In the genomic region with DNA sequence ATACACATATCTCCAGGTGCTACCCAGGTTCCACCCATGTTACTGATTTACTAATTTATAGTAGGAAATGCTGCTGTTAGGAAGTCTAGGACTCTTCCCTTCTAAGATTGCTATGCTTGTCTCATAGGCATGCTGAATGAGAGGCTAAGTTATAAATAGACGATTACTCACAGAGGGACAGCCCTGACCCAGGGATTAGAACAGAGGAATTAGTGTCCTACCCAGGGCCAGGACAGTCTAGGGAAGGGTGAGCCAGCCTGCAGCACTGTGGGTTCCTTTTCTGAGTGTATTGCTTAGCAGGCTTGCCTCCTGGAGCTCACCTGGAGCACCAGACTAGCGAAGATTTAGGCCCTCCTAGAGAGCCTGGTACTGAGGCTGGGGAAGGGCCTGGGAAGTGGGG, we compare ENCODE assay signal across 13 mouse cellular contexts. TPM values are rescaled to one million over a fixed set of nuclear protein-coding genes. Genes with fewer than 3 reads are reported as not detected.
A peak's percentile ranks its signal among the peaks of the same experiment; 100 is the strongest.
DNase-seq lines count a peak whose midpoint lies in the region; ATAC-seq and TF ChIP-seq lines count a peak whose summit lies in the region.
"Had no signal": no experiment of that assay in that cellular context is flagged by ENCODE, and none has a peak within 500 bp of the region (broad histone marks: within the 10 kb centered on the region; RNA-seq: fewer than 3 reads in every experiment).

No protein-coding gene starts in this region.

- peaks cover 24% of the 10 kb centered on the region for H3K36me3 ChIP-seq in heart, embryonic 11.5 days (ENCODE audit: control insufficient read depth, insufficient read depth, low read length)
- H3K36me3 ChIP-seq in macrophage (ENCODE audit: inconsistent target) = peaks cover 35% of the 10 kb centered on the region

- no peaks in the 10 kb centered on the region for H3K9me3 ChIP-seq in heart, embryonic 11.5 days (replicated peaks; ENCODE audit: control insufficient read depth, low read length)
- H3K9me3 ChIP-seq: megakaryocyte, embryonic 14.5 days had no signal

- no peak for TF ChIP-seq POLR2A in bone marrow macrophage, adult 2 months (IDR thresholded peaks at IDR 0.05; ENCODE audit: borderline replicate concordance, low read depth, low read length)

- H3K4me2 ChIP-seq in heart, embryonic 11.5 days = no peak overlapping the region

- H3K9ac ChIP-seq in heart, embryonic 11.5 days (ENCODE audit: low read depth, low read length) = no peak overlapping the region

- peak overlapping the region; percentile 80 for H3K27ac ChIP-seq in gastrocnemius, adult 2 months
- peak overlapping the region; percentile 72 for H3K27ac ChIP-seq in bone marrow macrophage, adult 2 months (ENCODE audit: insufficient read depth, low read depth, low read length)
- H3K27ac ChIP-seq in heart, embryonic 11.5 days (ENCODE audit: low read depth, low read length) = peak overlapping the region; percentile 62
- peak overlapping the region; percentile 70 for H3K27ac ChIP-seq in macrophage

- no peak for TF ChIP-seq CTCF in gastrocnemius, adult 2 months (IDR thresholded peaks at IDR 0.05)
- no peak for TF ChIP-seq CTCF in bone marrow macrophage, adult 2 months (IDR thresholded peaks at IDR 0.05; ENCODE audit: low read depth, low read length)

- H3K4me1 ChIP-seq in bone marrow macrophage, adult 2 months (ENCODE audit: control insufficient read depth, insufficient read depth, low read length) = peaks cover 32% of the 10 kb centered on the region
- H3K4me1 ChIP-seq in heart, embryonic 11.5 days (ENCODE audit: control insufficient read depth, insufficient read depth, low read length) = peaks cover 6% of the 10 kb centered on the region

- peaks cover 80% of the 10 kb centered on the region for H3K79me2 ChIP-seq in macrophage (ENCODE audit: inconsistent target)

- H3K4me3 ChIP-seq in gastrocnemius, adult 2 months = no peak overlapping the region
- H3K4me3 ChIP-seq in bone marrow macrophage, adult 2 months (ENCODE audit: insufficient read depth, low read length) = no peak overlapping the region
- H3K4me3 ChIP-seq in heart, embryonic 11.5 days (ENCODE audit: low read depth, low read length) = no peak overlapping the region
- no peak overlapping the region for H3K4me3 ChIP-seq in macrophage (ENCODE audit: inconsistent target)
- H3K4me3 ChIP-seq: erythroblast, embryonic 14.5 days; megakaryocyte, embryonic 14.5 days had no signal

- ATAC-seq in heart, embryonic 11.5 days (replicated peaks; ENCODE audit: insufficient number of reproducible peaks, low FRiP score, low TSS enrichment) = peak; percentile 59

- 65% methylated on average over 2 of the region's 2 CpGs for WGBS in heart, embryonic 11.5 days (ENCODE audit: insufficient replicate concordance)
- 81% methylated on average over 2 of the region's 2 CpGs for WGBS in macrophage (ENCODE audit: missing documents)

- intact Hi-C loops in gastrocnemius, adult 2 months (cut with DNase I) = no loop called here

- DNase-seq in gastrocnemius, adult 2 months = peak; percentile 63
- no peak for DNase-seq in gastrocnemius, postnatal 25 days
- no peak for DNase-seq in B cell, adult 2 months
- DNase-seq in ovary, postnatal 36 days (ENCODE audit: low spot score) = no peak
- DNase-seq: kidney, adult 8-10 months; thymus, postnatal 4 days had no signal

- H3K27me3 ChIP-seq in heart, embryonic 11.5 days (ENCODE audit: control insufficient read depth, insufficient read depth, low read length) = no peaks in the 10 kb centered on the region
- H3K27me3 ChIP-seq: megakaryocyte, embryonic 14.5 days had no signal

RNA-seq across cellular contexts. Expression of a gene that starts 9.1 kb away (rescaled TPM):
- total RNA-seq in gastrocnemius, adult 2 months (2021) = 10 to 100 TPM; 32.2 to 33.8 TPM
- total RNA-seq in gastrocnemius, postnatal 25 days (2021) = 10 to 100 TPM; 22.7 to 32.3 TPM
- polyA plus RNA-seq in bone marrow macrophage, adult 2 months (2012; ENCODE audit: insufficient read depth, insufficient read length, missing spikeins) = 21.3 and 23.0 TPM in 2 replicates
- polyA plus RNA-seq in heart, embryonic 11.5 days (2014; fragmentation: Nextera tagmentation; extraction: Ambion mirVana) = 26.7 and 31.0 TPM in 2 replicates
- 100 to 1,000 TPM in 24 of 26 experiments, 10 to 100 TPM in 2; 47.8 to 664 (median 256) TPM for total RNA-seq in macrophage (2018; cell fraction: chromatin; rRNA removed)
- 100 to 1,000 TPM in 9 of 26 experiments, 10 to 100 TPM in 17; 31.9 to 138 (median 77.0) TPM for total RNA-seq in macrophage (2018; cell fraction: cytosol; rRNA removed)
- total RNA-seq in macrophage (2018; cell fraction: nucleus; rRNA removed) = 100 to 1,000 TPM in 20 of 26 experiments, 10 to 100 TPM in 6; 48.7 to 440 (median 191) TPM
- polyA plus RNA-seq in macrophage (2018) = 42.6 to 89.8 TPM (median 86.9 TPM) in 3 replicates

RNA-seq across cellular contexts. Expression of a gene that starts 34.3 kb away (rescaled TPM):
- not detected for total RNA-seq in gastrocnemius, adult 2 months (2021)
- total RNA-seq in gastrocnemius, postnatal 25 days (2021) = not detected
- not detected in 2 replicates for polyA plus RNA-seq in bone marrow macrophage, adult 2 months (2012; ENCODE audit: insufficient read depth, insufficient read length, missing spikeins)
- 0.20 TPM in 1 of 2 replicates, not detected in the other for polyA plus RNA-seq in heart, embryonic 11.5 days (2014; fragmentation: Nextera tagmentation; extraction: Ambion mirVana)
- not detected for total RNA-seq in macrophage (2018; cell fraction: chromatin; rRNA removed)
- total RNA-seq in macrophage (2018; cell fraction: cytosol; rRNA removed) = not detected
- total RNA-seq in macrophage (2018; cell fraction: nucleus; rRNA removed) = not detected
- polyA plus RNA-seq in macrophage (2018) = not detected in 3 replicates
- total RNA-seq: heart, postnatal 36 days had no signal
- polyA plus RNA-seq: erythroblast, embryonic 14.5 days; liver, embryonic 16.5 days had no signal
